Mouse (Mus musculus) CD4-positive, CD25-positive, alpha-beta regulatory T cell, adult 2 months (primary cell): ENCODE measurements around the gene Nme3.
A peak's percentile ranks its signal among the peaks of the same experiment; 100 is the strongest.

Experiments
- DNase-seq: peaks from one replicate; pipeline ENCODE4 v3.0.0-alpha.2; 2012; ENCODE audit warnings: low read depth, low spot score

Gene Nme3

DNA sequence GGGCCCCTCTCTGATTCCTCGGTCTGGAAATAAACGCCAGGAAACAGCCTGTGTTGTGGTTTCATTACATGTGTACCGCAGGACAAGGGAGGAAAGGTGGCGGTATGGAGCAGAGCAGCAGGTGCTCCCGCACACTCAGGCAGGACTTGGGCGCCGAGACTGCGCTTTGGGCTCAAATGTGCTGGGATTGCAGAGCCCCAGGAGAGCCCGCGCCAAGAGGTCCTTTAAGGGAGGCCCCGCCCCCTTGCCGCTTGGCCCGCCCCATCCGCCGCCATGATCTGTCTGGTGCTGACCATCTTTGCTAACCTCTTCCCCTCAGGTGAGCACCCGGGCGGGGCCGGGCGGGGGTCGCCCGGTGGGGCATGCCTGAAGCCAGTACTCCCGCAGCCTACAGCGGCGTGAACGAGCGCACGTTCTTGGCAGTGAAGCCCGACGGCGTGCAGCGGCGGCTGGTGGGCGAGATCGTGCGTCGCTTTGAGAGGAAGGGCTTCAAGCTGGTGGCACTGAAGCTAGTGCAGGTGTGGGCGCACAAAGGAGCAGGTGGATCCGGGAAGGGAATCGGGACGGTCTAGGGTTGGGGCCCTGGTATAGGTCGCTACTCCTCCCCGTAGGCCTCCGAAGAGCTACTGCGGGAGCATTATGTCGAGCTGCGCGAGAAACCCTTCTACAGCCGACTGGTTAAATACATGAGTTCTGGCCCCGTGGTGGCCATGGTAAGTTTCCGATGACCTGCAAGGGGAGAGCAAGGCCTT, at the start of gene Nme3:
Gene Nme3 (plus strand): TSS at position 260 of the 752 bp plus-strand sequence.
- DNase-seq: peak; percentile 80

DNA sequence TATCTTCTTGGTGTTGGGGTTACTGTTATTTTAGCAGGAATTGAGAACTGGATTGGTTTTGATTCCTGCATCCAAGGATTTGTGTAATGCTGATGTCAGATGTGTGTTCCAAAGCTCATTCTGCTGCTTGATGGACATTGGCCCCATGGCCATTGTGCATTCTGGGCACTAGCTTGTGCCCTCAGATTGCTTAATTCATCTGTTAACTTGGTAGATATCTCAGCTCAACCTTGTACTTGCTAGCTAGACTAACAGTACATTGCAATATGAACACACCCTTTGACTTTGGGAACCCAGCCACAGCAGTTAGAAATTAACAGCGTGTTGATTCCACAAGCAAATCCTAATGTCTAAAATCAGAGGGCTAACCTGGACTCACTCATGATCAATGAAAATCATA, 48.9 kb upstream of the Nme3 start:
- DNase-seq: no peak

DNA sequence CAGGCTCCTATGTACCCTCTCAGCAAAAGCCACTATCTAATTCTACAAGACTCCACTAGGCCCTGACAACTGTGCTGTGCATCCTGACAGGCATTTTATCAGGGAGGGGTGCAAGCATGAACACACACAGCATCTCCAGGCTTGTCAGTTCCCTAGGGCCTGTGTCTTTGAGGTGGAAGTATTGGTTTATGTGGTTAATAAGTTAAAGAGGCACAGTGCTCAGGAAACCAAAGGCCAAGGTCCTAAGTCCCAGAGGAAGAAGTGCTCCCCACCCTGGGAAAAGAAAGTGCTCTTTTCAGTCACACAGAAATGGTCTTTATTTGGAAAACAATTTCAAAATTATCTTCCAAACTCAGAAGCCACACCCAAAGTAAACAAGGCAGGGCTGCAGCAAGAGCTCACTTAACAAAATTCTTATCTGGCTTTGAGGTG, 47.7 kb upstream of the Nme3 start:
- no peak for DNase-seq

DNA sequence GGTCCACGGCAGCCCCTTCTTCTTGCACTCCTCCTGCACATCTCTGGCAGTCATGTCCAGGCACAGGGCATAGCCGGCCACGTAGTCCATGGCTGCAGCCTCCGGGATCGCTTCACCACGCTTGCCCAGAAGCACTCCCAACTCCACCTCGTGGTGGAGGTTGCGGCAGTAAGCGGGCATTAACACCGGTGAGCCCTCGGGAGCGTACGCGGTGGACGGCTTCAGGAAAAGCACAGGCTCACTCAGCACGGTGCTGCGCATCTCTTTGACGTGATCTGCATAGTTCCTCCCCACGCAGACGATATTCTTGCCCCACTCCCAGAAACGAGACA, 46.6 kb upstream of the Nme3 start:
- DNase-seq: no peak

DNA sequence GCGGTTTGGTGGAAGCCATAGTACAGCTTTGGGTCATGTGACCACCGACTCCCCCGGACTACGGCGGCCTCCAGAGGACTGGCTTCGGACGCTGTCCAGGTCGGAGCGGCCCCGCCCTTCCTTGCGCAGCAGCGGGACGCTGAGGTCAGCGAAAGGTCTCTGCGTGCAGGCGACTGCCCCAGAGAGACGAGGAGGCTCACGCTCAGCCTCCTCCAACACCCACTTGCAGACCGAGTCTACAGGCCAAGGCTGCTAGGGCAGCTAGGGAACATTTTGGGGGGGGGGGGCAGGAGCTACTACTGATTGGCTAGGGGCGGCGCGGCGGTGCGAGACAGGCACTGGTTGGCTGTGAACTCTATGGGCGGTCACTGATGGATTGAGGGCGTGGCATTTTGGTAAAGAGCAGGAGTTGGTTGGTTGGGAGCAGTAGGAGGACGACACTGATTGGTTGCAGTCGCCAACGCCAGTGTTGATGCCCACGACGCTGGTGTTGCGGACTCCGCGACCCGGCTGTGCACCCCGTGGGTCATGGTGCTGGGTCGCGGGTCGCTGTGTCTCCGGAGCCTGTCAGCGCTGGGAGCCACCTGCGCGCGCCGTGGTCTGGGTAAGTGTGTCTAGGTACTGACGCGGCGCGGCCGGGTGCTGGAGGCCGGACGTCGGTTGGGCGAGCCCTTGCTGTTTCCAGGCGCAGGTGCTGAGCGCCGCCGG, 46.1 kb upstream of the Nme3 start, which contains the start of gene Fahd1:
Gene Fahd1 (minus strand): TSS at position 300 of the 708 bp plus-strand sequence.
- DNase-seq: peak; percentile 98

DNA sequence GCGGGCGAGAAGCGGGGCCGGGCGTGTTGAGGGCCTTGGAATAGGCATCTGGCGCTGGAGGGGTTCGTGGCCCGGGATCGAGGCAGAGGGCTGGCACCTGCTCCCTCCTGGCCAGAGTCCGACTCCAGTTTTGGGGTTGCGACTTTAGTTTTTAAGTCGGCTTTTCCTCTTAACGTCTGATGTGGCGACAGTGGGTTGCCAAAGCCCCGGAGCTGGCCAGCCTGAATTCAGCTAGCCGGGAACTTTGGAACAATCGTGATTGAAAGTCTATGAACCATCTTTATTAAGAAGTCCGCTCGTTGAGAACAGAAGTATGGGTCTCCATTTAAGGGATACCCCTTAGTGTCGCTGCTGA, 45.5 kb upstream of the Nme3 start:
- DNase-seq: no peak

DNA sequence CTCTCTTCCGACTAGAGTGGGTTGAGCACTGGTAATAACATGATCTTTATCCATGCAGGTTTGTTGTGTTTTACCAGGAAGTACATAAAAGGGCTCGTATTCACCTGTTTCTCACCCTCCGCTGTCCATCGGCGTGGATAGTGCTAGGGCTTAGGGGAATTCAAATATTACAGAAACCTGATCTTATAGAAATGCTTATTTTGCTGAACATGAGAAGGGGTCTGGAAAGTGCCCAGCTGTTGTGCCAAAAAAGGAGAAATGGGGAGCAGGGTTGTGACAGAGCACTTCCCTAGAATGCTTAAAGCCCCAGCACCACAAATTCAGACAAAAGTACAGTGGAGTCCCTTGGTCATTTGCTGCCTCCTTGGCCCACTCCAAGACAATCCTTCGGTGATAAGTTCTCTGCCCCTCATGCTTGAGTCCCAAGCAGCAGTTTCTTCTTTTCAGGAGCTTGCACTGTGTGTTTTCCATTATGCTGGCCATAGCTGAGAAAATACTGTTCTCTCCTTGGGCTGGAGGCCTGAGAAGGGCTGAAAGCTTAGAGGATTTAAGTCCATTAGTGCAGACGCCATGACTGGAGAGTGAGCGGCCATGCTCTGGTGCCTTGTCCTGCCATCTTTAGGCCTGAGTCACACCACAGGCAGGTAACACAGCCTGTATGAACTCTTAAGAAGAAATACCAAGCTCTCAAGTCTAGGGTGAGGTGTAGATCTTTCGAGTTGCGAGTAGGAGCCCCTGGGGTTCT, 44.7 kb upstream of the Nme3 start:
- DNase-seq: no peak

DNA sequence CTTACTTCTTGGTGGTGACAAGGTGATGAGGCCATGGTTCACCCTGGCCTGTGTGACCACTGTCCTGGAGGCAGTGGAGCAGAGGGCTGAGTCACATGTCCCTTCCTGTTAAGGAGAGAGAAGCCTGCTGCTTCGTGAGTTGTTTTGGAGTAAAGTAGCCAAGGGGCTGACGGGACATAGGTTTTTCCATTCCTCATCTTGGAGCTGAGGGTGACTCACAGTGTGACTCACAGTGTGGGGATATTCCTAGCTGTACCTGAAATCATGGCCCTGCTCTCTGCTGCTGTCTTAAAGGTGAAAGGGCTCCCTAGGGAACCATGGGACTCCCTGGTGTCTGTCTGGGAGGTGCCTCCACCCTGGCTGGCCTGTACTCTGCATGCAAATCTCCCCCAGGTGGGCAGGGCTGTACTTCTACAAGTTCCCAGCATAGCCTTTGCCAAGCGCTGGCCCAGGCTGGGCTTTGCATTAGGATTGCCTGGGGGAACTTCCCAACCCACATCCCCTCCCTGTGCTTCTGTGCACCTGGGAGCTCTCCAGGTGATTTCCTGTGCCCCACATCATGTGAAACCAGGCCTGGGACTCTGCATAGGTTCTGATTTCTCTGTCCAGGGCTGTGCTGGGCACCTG, 40.3 kb upstream of the Nme3 start:
- DNase-seq: no peak

DNA sequence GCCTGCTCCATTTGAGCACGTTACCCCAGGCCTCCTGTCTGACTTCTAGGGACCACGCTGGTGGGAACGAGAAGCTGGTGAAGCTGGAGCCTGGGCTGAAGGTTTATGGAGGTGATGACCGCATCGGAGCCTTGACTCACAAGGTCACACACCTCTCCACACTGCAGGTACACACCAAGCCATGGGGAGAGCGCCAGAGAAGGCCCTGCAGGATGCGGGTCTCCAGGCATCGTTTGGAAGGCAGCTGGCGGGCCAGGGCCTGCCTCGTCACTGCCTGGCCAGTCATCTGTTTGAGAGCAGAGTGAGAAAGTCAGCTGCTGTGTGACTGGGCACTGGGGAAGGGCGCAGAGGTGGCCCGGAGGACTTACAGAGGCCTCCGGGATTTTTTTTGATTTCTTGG, 39.7 kb upstream of the Nme3 start:
- DNase-seq: no peak

DNA sequence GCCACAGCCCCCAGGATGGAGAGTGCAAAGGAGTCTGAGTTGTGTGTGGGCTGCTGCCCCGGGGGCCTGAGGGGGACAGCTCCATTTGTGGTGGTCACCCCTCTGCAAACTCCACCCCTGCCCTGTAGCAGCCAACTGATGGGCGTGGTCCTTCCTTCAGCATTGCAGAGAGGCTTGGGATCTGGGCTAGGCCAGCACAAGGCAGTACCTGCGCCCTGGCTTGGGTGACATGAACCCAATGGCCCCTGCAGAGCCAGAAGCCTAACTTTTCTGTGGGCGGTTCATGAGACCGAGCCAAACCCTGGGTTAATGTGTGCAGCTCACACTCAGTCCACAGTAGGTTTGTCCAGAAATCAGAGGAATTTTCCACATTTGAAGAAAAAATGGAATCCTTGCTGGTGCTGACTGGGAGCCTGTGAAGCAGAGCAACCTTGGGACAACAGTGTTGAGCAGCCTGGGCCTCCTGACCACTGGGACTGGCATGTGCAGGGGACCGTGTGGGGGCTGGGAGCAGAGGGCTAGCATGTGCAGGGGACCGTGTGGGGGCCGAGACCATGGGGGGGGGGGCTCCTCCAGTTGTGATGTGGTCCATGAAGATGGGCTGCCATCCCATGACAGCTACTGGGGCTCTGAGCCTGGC, 38.3 kb upstream of the Nme3 start:
- DNase-seq: no peak

DNA sequence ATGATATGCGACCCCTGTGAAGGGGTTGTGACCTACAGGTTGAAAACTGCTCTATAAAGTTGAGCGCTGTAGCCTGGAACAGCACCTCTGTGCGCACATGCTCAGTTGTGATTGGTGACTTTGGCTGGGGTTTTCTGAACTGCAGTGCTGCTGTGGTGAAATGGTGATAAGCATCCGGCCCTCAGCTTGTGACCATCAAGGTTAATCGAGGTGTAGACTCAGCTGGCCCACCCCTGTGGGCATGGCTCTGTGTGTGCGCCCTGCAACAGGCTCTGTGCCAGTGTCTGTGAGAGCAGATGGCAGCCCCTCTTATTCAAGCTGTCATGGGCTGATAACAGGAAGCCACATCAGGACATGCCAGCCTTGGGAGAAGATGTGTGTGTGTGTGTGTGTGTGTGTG, 37.3 kb upstream of the Nme3 start:
- no peak for DNase-seq

DNA sequence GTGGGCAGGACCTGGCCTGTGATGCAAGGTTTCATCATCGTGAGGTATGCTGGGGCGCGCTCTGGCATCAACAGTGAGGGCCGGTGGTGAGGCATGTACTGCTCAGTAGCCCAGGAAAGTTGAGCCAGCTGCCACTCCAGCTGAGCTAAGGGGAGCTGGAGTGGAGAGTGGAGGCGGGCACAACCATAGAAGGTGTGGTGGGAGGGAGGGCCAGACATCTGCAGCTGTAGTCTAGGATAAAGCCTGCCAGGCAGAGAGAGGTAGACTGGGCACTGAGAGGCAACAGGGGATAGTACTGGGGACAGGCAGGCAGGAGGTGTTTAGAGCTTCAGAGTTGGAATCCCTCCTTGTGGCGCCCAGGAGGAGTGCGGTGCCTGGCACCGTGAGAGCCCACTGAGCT, 36.2 kb upstream of the Nme3 start:
- no peak for DNase-seq

DNA sequence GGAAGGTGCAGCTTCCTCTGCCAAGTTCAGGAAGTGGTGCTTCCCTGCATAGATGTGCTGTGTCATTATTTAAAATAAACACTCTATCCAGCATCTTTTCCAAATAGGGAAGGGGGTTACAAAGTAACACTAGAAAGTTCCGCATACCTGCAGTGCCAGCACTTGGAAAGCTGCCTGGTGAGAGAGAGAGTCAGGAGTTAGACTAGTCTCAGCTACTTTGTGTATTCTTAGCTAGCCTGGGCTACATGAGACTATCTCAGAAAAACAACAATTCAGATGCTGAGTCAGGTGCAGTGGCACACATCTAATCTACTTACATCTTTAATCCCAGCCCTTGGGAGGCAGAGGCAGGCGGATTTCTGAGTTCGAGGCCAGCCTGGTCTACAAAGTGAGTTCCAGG, 34.5 kb upstream of the Nme3 start:
- DNase-seq: no peak

DNA sequence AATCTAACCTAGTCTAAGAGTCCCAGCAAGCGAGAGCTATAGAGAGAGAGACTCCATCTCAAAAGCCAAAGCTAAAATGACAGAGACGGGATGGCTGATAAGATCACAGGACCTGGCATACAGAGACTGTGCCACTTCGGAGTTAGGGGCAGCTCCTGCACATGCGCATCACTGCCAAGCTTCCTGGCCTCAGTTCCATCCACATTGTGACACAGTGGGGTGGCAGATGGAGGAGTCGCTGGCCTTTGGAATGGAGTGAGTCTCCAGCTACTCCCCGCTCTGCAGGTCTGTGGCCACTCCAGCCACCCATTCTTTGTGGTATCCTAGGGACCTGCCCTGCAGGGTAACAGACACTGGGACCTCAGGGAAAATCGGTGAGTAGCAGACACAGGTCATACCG, 30.5 kb upstream of the Nme3 start, which contains the start of gene Igfals:
Gene Igfals (plus strand): TSS at position 222 of the 400 bp plus-strand sequence.
- DNase-seq: no peak

DNA sequence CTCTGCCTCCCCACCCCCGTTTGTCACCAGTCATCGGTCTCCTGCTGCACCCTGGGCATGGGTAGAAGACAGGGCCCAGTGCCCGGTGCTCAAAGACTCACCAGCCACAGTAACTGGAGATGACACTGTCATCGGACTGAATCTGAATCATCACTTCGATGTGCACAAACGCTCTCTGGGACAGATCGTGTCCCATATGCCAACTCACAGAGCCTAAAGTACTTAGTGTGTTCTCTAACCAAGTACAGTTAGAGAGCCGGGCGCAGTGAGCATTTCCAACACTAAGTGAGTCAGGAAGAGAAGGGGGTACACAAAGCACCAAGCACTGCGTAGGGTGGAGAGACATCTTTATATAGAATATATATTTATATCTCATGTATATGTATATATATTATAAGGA, 28.4 kb upstream of the Nme3 start:
- DNase-seq: no peak

DNA sequence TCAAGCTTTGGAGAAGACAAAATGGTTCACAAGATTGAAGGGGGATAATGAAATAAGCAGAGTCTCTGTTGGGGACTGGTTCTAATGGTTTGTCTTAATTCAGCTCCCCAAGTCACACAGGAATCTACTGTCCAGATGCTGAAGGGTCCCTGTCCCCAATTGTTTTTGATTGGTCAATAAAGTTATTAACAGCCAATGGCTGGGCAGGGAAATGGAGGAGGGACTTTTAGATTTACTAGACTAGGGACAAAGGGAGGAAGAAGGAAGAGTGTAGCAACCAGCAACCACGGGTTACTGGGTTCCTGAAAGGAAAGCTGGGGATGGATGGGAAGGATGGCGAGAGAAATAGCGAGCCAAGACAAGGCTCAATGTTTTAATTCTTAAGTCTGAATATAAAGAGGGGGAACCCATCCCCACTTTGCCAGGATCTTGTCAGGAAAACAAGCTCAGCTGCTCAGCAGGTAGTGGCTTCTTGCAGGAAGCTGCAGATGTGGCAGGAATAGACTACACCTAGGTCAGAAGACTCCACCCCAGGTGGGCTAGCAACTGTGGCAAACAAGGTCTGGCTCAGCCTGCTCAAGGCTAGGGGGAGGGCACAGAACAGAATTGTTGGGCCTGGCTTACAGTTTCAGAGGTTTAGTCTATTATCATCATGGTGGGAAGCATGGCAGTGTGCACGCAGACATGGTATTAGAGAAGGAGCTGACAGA, 22.4 kb upstream of the Nme3 start:
- DNase-seq: no peak

DNA sequence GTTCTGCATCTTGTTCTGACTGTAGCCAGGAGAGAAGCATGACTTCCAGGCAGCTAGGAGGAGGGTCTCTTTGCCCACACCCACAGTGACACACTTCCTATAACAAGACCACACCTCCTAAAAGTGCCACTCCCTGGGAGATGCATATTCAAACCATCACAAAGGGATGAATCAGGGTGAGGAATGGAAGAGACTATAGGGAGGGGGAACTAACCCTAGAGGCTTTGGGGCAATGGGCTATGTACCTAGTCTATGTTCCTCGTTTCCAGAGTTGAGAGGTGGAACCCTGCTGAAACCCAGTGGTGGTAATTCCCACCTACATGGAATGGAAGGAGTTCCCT, 21.9 kb upstream of the Nme3 start:
- DNase-seq: no peak

DNA sequence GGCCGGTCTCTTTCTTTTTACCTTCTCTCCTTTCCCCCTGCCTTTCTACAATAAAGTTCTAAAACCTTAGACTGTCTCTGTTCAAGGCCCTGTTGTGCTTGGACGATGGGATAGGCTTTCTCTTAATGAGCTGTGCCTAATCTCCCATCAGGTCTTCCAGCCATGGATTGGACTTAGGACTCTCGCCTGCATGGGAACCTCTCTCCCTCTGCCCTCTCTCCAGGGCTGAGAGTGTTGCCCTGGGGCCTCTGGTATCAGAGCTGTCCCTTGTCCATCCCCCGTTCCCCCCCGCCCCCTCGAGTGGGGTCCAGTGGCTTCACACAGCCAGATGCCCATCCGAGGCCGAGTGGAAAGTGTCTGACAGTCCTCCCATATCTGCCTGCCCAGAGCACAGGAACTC, 21.3 kb upstream of the Nme3 start:
- DNase-seq: no peak

DNA sequence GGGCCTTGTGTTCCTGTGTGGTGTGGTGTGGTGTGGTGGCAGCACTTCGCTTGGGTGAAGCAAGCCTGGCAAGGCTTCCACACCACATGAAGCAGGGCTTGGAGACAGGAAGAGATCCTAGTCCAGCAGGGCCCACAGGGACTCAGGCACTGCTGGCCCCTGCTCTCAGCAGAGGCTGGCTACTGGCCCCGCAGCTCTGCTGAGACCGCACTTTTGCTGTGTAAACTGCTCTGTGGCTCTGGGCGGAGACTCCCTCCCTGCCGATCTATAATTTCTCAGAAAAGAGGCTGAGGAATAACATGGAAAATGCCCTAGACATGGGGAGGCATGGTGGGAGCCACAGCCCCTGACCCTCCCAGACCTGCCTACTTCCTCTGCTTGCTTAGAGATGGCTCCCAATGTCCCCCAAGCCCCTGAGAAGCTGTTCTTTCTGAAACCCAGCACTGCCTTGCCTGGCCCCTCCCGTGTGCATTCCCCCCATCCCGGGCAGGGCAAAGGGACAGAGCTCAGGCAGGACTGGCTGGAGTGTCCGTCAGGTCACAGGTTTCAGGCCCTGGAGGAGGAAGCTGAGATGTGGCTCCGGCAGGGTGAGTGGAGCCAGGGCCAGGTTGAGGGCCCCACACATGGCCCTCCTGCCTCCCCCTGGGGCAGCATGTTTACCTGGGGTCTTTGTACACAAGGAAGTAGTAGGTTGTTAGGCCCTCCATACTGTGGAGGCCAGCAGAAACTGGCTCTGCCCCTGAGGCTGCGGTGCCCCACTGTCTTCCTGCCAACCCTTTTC, 18.8 kb upstream of the Nme3 start:
- DNase-seq: no peak

DNA sequence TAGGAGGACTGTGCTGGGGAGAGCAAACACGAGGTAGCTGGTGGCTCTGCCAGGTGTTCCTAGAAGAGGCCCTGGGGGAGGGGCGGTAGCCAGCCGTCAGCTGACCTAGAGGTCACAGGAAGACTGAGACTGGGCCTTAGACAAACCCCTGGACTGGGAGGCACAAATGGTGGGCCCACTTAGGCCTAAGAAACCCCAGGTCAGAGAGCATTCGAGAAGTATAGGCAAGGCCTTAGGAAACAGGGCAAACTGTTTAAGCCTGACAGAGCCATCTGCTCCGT, 18.2 kb upstream of the Nme3 start:
- no peak for DNase-seq

DNA sequence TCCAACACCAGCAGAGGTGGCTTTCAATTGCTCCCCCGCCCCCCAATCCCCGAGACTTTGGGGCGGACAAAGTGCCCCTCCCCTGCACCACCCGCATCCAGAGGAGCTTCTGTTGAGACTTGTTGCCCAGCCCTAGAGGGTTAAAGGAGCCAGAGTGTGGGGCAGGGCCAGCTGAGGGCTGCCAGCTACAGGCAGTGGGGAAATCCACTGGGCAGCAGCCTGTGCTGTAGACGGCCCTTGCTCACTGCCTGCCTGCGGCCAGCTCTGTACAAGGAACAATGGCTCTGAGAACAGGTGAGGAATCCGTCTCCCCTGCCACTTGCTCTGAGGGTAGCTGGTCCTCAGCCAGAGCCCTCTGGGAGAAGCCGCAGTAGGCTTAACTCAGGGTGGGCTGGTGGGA, 17.8 kb upstream of the Nme3 start:
- no peak for DNase-seq
